Mouse (Mus musculus) cortical plate, adult 2 months (tissue): ENCODE measurements around the gene Gpm6b. TPM values are rescaled to one million over a fixed set of nuclear protein-coding genes. Genes with fewer than 3 reads are reported as not detected.

Experiments
- H3K27ac ChIP-seq: fragments of 200-500 bp; 2 replicates; pipeline ENCODE4 v1.5.1; 2012; ENCODE audit warnings: low read length, control low read depth, inconsistent platforms; ENCODE audit not compliant: insufficient read depth
- H3K4me1 ChIP-seq: fragments of 200-500 bp; 2 replicates; pipeline ENCODE4 v1.6.1; 2011; ENCODE audit warnings: low read length; ENCODE audit not compliant: control insufficient read depth, insufficient read depth
- H3K4me3 ChIP-seq: fragments of 200-500 bp; 2 replicates; pipeline ENCODE4 v1.5.1; 2011; ENCODE audit warnings: mild to moderate bottlenecking, low read length, control low read depth; ENCODE audit not compliant: insufficient read depth
- CTCF ChIP-seq: fragments of 200-500 bp; IDR thresholded peaks from 2 replicates; pipeline ENCODE4 v1.5.1; 2011; ENCODE audit warnings: mild to moderate bottlenecking, control low read depth, low read length; ENCODE audit not compliant: insufficient read depth; ENCODE audit errors: extremely low read depth
- POLR2A ChIP-seq: fragments of 200-500 bp; IDR thresholded peaks from 2 replicates; pipeline ENCODE4 v1.6.1; 2011; ENCODE audit warnings: mild to moderate bottlenecking, low read length, control low read depth; ENCODE audit not compliant: insufficient read depth; ENCODE audit errors: extremely low read depth
- polyA plus RNA-seq: library from polyadenylated mRNA; depleted of rRNA; stranded (reverse); fragments of >200 nt; gene quantifications from 2 replicates; pipeline ENCODE4 v1.2.3, GENCODE M21; 2012

Gene Gpm6b
- polyA plus RNA-seq, 1 experiment, result 616 TPM

GRCm38 (mm10) chrX:166348086-166348485 is 109.4 kb downstream of the Gpm6b start:
- Histone ChIP-seq H3K4me1 (peaks cover 2% of the 10 kb centered on the region; the same call in 1 of the 2 replicates), H3K27ac (peak overlapping the region; percentile 59; the same call in 1 of the 2 replicates), H3K4me3 (peak overlapping the region; percentile 66)
- no peak for TF ChIP-seq CTCF
- TF ChIP-seq POLR2A, result no peak

GRCm38 (mm10) chrX:166348634-166349033 is 109.9 kb downstream of the Gpm6b start:
- Histone ChIP-seq H3K27ac (peak overlapping the region; percentile 77; the same call in 1 of the 2 replicates), H3K4me3 (peak overlapping the region; percentile 66)
- no peak for TF ChIP-seq CTCF
- TF ChIP-seq POLR2A, result no peak

GRCm38 (mm10) chrX:166351790-166352189 is 113.1 kb downstream of the Gpm6b start:
- no peak overlapping the region for H3K27ac ChIP-seq

More at GRCm38 (mm10) chrX:166348634-166349033, 109.9 kb downstream of the Gpm6b start:
- H3K4me1 ChIP-seq, result peaks cover 2% of the 10 kb centered on the region

GRCm38 (mm10) chrX:166353412-166353811 is 114.7 kb downstream of the Gpm6b start:
- TF ChIP-seq CTCF (no peak), POLR2A (no peak)
- Histone ChIP-seq H3K4me1 (peaks cover 5% of the 10 kb centered on the region), H3K4me3 (no peak overlapping the region), H3K27ac (no peak overlapping the region)

More at GRCm38 (mm10) chrX:166351790-166352189, 113.1 kb downstream of the Gpm6b start:
- no peak overlapping the region for H3K4me3 ChIP-seq
- peaks cover 5% of the 10 kb centered on the region for H3K4me1 ChIP-seq
- TF ChIP-seq CTCF (peak; percentile 52), POLR2A (no peak)

- Histone ChIP-seq H3K4me3 (no peak overlapping the region), H3K4me1 (peaks cover 5% of the 10 kb centered on the region), H3K27ac (peak overlapping the region; percentile 40; the same call in 1 of the 2 replicates)
- TF ChIP-seq CTCF (no peak), POLR2A (no peak)
Measured at GRCm38 (mm10) chrX:166354913-166355312, 116.2 kb downstream of the Gpm6b start.

- TF ChIP-seq CTCF (no peak), POLR2A (no peak)
- peaks cover 3% of the 10 kb centered on the region for H3K4me1 ChIP-seq
- H3K4me3 ChIP-seq, result no peak overlapping the region
- H3K27ac ChIP-seq, result no peak overlapping the region
Measured at GRCm38 (mm10) chrX:166356276-166356675, 117.6 kb downstream of the Gpm6b start.

GRCm38 (mm10) chrX:166358955-166359354 is 120.2 kb downstream of the Gpm6b start:
- no peak overlapping the region for H3K27ac ChIP-seq
- no peak overlapping the region for H3K4me3 ChIP-seq
- TF ChIP-seq CTCF (no peak), POLR2A (no peak)
- peaks cover 3% of the 10 kb centered on the region; the same call in 1 of the 2 replicates for H3K4me1 ChIP-seq

- Histone ChIP-seq H3K4me1 (peaks cover 3% of the 10 kb centered on the region; the same call in 1 of the 2 replicates), H3K4me3 (no peak overlapping the region), H3K27ac (peak overlapping the region; percentile 73)
- TF ChIP-seq CTCF (no peak), POLR2A (no peak)
Measured at GRCm38 (mm10) chrX:166359927-166360440, 121.3 kb downstream of the Gpm6b start.

- Histone ChIP-seq H3K27ac (no peak overlapping the region), H3K4me1 (peaks cover 3% of the 10 kb centered on the region; the same call in 1 of the 2 replicates), H3K4me3 (no peak overlapping the region)
- 0 out of 2 replicates have a peak, but pooled peaks have one; percentile 7 for TF ChIP-seq POLR2A
- no peak for TF ChIP-seq CTCF
Measured at GRCm38 (mm10) chrX:166360455-166360854, 121.7 kb downstream of the Gpm6b start.

- Histone ChIP-seq H3K27ac (peak overlapping the region; percentile 58; the same call in 1 of the 2 replicates), H3K4me3 (no peak overlapping the region), H3K4me1 (peaks cover 2% of the 10 kb centered on the region; the same call in 1 of the 2 replicates)
- TF ChIP-seq POLR2A (no peak), CTCF (no peak)
Measured at GRCm38 (mm10) chrX:166365458-166366213, 126.9 kb downstream of the Gpm6b start.
